Mouse (Mus musculus) heart, embryonic 15.5 days (tissue): ENCODE data around the gene Krtap3-3. TPM values are rescaled to one million over a fixed set of nuclear protein-coding genes. Genes with fewer than 3 reads are reported as not detected.

Experiments used
- ATAC-seq: fragments of 200-750 bp; cut with Nextera tagmentation; replicated peaks from 2 replicates; pipeline ENCODE4 v1.8.0; 2017; ENCODE audit warnings: low read depth, moderate TSS enrichment; ENCODE audit not compliant: insufficient number of reproducible peaks, insufficient read depth, low FRiP score
- H3K27ac ChIP-seq: fragments of 300-500 bp; sonication (generic); 2 replicates; pipeline ENCODE4 v1.5.1; 2015; ENCODE audit warnings: mild to moderate bottlenecking, inconsistent platforms
- H3K27me3 ChIP-seq: fragments of 300-500 bp; sonication (generic); 2 replicates; pipeline ENCODE4 v1.6.1; 2015; ENCODE audit warnings: inconsistent platforms
- H3K36me3 ChIP-seq: fragments of 300-500 bp; sonication (generic); 2 replicates; pipeline ENCODE4 v1.6.1; 2015; ENCODE audit warnings: mild to moderate bottlenecking, inconsistent platforms
- H3K4me1 ChIP-seq: fragments of 300-500 bp; sonication (generic); replicated peaks from 2 replicates; pipeline ENCODE4 v1.6.1; 2015; ENCODE audit warnings: inconsistent platforms
- H3K4me2 ChIP-seq: fragments of 300-500 bp; sonication (generic); 2 replicates; pipeline ENCODE4 v1.6.1; 2015; ENCODE audit warnings: inconsistent platforms, mild to moderate bottlenecking, moderate library complexity
- H3K4me3 ChIP-seq: fragments of 300-500 bp; sonication (generic); 2 replicates; pipeline ENCODE4 v1.5.1; 2015; ENCODE audit warnings: mild to moderate bottlenecking, inconsistent platforms
- H3K9ac ChIP-seq: fragments of 300-500 bp; sonication (generic); 2 replicates; pipeline ENCODE4 v1.6.1; 2015; ENCODE audit warnings: mild to moderate bottlenecking, inconsistent platforms
- H3K9me3 ChIP-seq: fragments of 300-500 bp; sonication (generic); replicated peaks from 2 replicates; pipeline ENCODE4 v1.6.1; 2016; ENCODE audit warnings: inconsistent platforms
- WGBS: fragments of 180-500 bp; shearing (Covaris S2); methylation state at CpG from one replicate; pipeline ENCODE4 v1.1.7; 2015; ENCODE audit warnings: mixed read lengths; 5-methylcytosine and 5-hydroxymethylcytosine counted together
- polyA plus RNA-seq: library from polyadenylated mRNA; unstranded; fragments of >200 nt; fragmentation: Nextera tagmentation; extraction: Ambion mirVana; gene quantifications from 2 replicates; pipeline ENCODE4 v1.2.1, GENCODE M21; 2015

Gene Krtap3-3
- polyA plus RNA-seq, 1 experiment from 2014 or later = not detected

DNA sequence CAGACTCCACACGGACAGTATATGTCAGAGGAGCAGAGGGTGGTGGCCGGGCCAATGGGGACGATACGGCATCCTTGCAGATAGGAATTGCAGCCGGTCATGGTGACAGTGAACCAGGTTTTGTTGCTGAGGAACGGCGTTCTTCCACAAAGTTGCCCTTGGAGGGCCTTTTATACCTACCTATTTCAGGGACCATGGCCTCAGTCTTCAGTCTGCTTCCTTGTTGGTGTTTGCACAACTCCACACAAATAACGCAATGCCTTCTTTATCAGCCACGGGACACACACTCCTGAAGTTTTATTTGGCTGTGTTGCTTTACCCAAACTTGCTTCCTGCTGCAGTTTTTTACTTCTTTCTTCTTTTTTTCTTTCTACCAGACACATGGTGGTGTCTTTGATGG, 8.7 kb upstream of the Krtap3-3 start, which contains the start of gene Gm11939:
TSS of gene Gm11939 (minus strand) at position 101 of the 400 bp plus-strand sequence.
- 79% methylated on average over 9 of the region's 9 CpGs for WGBS

DNA sequence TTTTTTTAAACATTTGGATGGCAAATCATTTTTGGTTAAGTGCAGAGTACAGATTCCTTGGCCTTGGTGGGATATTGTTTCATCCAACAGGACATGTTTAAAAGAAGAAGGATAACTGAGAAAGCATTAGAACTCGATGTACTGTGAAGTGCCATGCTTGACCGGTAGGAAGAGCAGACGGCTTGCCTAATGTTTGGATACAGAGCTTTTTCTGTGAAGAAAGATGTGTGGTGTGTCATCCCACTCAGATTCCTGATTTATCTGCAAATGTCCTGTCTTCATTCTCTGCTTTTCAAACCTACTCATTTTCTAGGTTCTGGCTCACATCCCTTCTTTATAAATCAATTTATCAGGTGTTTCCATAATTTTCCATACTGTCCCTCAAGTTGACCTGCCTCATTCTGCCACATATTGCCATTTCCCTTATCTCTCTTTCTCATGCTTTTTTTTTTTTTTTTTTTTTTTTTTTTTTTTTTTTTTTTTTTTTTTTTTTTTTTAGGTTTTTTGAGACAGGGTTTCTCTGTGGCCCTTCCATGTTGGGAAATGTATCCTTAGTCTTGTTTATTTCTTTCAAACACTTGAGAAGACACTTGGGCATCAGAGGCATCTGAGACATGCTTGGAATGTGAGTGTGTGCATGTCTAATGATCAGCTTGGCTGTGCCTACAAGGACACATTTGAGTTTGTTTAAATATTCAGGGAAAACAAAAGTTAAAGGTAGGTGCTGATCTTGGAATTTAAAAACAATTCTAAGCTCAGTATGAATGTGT, 7.5 kb upstream of the Krtap3-3 start:
- no peak for ATAC-seq
- Histone ChIP-seq H3K4me1 (no peaks in the 10 kb centered on the region), H3K4me3 (no peak overlapping the region), H3K4me2 (no peak overlapping the region), H3K9me3 (no peaks in the 10 kb centered on the region), H3K27ac (no peak overlapping the region), H3K27me3 (no peaks in the 10 kb centered on the region), H3K9ac (no peak overlapping the region), H3K36me3 (no peaks in the 10 kb centered on the region)
- 73% methylated on average over 3 of the region's 3 CpGs for WGBS

More for the DNA sequence above, 8.7 kb upstream of the Krtap3-3 start, which contains the start of gene Gm11939:
- Histone ChIP-seq H3K9me3 (no peaks in the 10 kb centered on the region), H3K4me2 (no peak within 1 kb of the TSS), H3K4me3 (no peak within 1 kb of the TSS), H3K4me1 (no peaks in the 10 kb centered on the region), H3K9ac (no peak within 1 kb of the TSS), H3K36me3 (no peaks in the 10 kb centered on the region), H3K27me3 (no peaks in the 10 kb centered on the region), H3K27ac (no peak within 1 kb of the TSS)
- ATAC-seq = no peak

DNA sequence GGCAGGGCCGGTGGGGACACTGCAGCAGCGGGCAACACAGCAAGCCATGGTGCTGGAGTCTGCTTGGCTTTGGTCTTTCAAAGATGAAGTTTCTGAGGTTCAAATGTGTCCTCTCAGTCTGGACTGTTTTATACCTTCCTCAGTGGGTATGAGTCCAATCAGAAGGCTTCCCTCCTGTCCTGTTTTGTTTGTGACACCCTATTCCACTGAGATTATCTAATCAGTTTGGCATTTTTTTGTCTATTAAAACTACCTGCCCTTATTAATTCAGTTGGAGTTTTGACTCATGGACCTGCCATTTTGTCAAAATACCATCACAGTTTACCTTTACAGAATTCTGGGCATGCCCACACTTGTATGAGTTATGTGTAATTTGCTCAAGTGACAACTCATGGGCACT, 6.1 kb upstream of the Krtap3-3 start, which contains the start of gene Krtap3-2:
TSS of gene Krtap3-2 (minus strand) at position 101 of the 400 bp plus-strand sequence.
- H3K9ac ChIP-seq = no peak within 1 kb of the TSS
- no peak within 1 kb of the TSS for H3K4me3 ChIP-seq
- no peaks in the 10 kb centered on the region for H3K4me1 ChIP-seq
- no peak within 1 kb of the TSS for H3K27ac ChIP-seq
- no peaks in the 10 kb centered on the region for H3K36me3 ChIP-seq
- no peaks in the 10 kb centered on the region for H3K9me3 ChIP-seq
- no peak within 1 kb of the TSS for H3K4me2 ChIP-seq
- WGBS = 47% methylated on average over 2 of the region's 2 CpGs
- no peak for ATAC-seq
- H3K27me3 ChIP-seq = no peaks in the 10 kb centered on the region

DNA sequence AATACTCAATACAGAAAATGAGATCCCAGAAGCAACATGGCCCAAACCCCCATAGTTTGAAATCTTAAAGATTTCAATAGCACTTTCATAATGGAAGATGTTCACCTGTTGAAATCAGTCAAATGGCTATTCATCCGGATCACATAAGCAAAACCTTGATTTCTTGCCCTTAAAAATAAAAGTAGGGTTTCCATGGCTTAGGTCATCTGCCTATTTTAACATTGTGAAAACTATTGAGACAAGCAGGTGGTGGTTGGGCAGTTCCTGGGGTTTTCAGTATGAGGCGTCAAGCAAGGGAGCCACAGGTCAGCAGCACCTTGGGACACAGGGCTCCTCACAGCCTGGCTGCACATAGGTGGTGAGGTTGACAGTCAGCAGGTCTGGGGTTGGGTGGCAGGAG, 5.5 kb upstream of the Krtap3-3 start:
- 74% methylated on average over 2 of the region's 2 CpGs for WGBS
- Histone ChIP-seq H3K27me3 (no peaks in the 10 kb centered on the region), H3K9me3 (no peaks in the 10 kb centered on the region), H3K9ac (no peak overlapping the region), H3K36me3 (no peaks in the 10 kb centered on the region), H3K4me3 (no peak overlapping the region), H3K4me1 (no peaks in the 10 kb centered on the region), H3K4me2 (no peak overlapping the region), H3K27ac (no peak overlapping the region)
- ATAC-seq = no peak

DNA sequence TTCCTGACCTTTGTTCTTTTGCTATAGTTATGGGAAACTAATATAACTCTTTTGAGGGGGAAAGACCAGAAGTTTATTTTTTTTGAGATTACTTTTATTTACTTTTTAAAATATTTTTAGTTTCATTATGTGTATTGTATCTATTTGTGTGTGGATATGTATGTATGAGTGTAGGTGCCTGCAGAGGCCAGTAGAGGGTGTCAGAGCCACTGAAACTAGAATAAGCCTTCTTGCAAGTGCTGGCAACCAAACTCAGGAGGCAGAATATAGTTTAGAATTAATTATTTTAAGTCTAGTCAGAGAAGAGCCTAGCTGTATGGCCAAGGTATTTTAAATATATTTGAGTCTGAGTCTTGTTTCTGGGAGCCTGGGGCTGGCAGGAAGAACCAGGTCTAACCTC, 2.8 kb downstream of the Krtap3-3 start:
- Histone ChIP-seq H3K36me3 (no peaks in the 10 kb centered on the region), H3K4me3 (no peak overlapping the region), H3K27ac (no peak overlapping the region), H3K4me1 (no peaks in the 10 kb centered on the region), H3K27me3 (no peaks in the 10 kb centered on the region), H3K4me2 (no peak overlapping the region), H3K9me3 (no peaks in the 10 kb centered on the region), H3K9ac (no peak overlapping the region)
- no peak for ATAC-seq

DNA sequence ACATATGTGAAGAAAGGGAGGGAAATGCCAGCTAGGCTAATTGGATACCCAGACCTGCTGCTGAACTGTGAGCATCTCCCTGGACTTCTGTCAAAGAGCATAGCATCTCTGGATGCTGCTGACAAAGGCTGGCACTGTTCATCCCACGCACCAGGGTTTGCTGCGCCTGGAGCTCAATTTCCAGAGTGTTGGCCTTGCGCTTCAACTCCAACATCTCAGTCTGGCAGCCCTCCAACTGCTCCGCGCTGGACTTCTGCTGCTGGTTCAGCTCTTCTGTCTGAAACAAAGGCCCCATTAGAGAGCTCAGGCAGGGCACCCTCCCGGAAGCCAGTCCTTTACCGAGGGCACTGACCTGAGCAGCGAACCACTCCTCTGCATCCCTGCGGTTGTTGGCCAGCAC, 10.9 kb downstream of the Krtap3-3 start:
- WGBS = 43% methylated on average over 9 of the region's 9 CpGs
- no peak overlapping the region for H3K9ac ChIP-seq
- H3K4me2 ChIP-seq = no peak overlapping the region
- ATAC-seq = no peak
- H3K27ac ChIP-seq = no peak overlapping the region
- H3K9me3 ChIP-seq = no peaks in the 10 kb centered on the region
- H3K36me3 ChIP-seq = no peaks in the 10 kb centered on the region
- H3K4me3 ChIP-seq = no peak overlapping the region
- H3K27me3 ChIP-seq = no peaks in the 10 kb centered on the region
- H3K4me1 ChIP-seq = no peaks in the 10 kb centered on the region

DNA sequence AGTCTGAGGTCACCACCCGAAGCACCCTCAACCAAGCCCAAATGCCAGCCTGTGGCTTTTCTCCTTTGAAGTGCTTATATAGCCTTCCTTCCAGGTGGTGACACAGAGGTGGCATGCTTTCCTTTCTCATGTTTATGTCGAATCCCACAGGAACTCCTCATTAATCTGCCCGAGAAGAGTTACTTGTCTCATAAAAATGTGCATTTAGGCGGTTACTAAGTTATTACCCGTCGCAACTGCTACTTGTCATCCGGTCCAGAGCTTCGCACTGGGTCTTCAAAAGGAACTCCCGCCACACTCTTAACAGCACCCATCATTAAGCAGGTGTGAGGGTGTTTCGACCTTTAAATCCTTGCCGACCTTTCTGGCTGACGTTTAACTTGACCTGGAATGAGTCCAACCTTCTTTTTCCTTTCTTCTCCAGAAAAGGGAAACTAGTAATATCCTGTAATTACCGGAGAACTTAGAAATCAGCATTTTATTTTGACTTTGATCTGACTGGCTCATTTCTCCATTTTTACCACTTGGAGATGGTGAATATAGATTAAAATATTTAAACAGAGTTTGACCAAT, 29.3 kb downstream of the Krtap3-3 start, which contains the start of gene Krt39:
TSS of gene Krt39 (minus strand) at position 51 of the 573 bp plus-strand sequence.
- no peaks in the 10 kb centered on the region for H3K27me3 ChIP-seq
- H3K4me2 ChIP-seq = no peak within 1 kb of the TSS
- H3K27ac ChIP-seq = no peak within 1 kb of the TSS
- H3K9me3 ChIP-seq = no peaks in the 10 kb centered on the region
- ATAC-seq = no peak
- H3K9ac ChIP-seq = no peak within 1 kb of the TSS
- no peaks in the 10 kb centered on the region for H3K36me3 ChIP-seq
- WGBS = 74% methylated on average over 13 of the region's 13 CpGs
- no peaks in the 10 kb centered on the region for H3K4me1 ChIP-seq
- H3K4me3 ChIP-seq = no peak within 1 kb of the TSS

DNA sequence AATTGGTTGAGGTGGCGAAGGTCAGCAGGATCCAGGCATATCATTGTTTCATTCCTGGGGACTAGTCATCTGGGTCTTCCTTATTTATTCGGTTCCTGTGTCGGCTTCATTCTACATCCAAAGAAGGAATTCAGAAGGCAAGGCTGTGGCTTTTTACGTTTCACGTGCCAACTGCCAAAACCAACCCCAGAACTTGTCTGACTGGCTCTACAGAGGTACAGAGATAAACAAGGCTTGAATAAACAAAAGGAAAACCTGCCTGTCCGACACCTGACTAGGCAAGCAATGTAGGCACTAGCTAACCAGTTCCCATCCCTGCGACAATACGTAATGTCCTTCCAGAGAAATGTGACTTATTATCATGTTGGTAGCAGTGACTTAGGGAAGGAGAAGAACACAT, 36.6 kb downstream of the Krtap3-3 start:
- 75% methylated on average over 8 of the region's 8 CpGs for WGBS
- no peak overlapping the region for H3K27ac ChIP-seq
- no peak overlapping the region for H3K4me2 ChIP-seq

More for the DNA sequence above, 36.6 kb downstream of the Krtap3-3 start:
- no peak overlapping the region for H3K4me3 ChIP-seq
- H3K36me3 ChIP-seq = no peaks in the 10 kb centered on the region
- no peaks in the 10 kb centered on the region for H3K4me1 ChIP-seq
- H3K9me3 ChIP-seq = no peaks in the 10 kb centered on the region
- no peaks in the 10 kb centered on the region for H3K27me3 ChIP-seq
- H3K9ac ChIP-seq = no peak overlapping the region
- ATAC-seq = no peak

Other genes with a start within 250 kb of the Krtap3-3 start
- not detected in 2 replicates for gene Krt25, start 227.9 kb downstream of the Krtap3-3 start, polyA plus RNA-seq
- gene Krt26, start 212.9 kb downstream of the Krtap3-3 start, polyA plus RNA-seq = not detected in 2 replicates
- gene Krt27, start 199.8 kb downstream of the Krtap3-3 start, polyA plus RNA-seq = not detected in 2 replicates
- gene Krt28, start 176.0 kb downstream of the Krtap3-3 start, polyA plus RNA-seq = not detected in 2 replicates
- 11.8 and 18.2 TPM in 2 replicates for gene Krt10, start 161.5 kb downstream of the Krtap3-3 start, polyA plus RNA-seq
- not detected in 2 replicates for gene Krt12, start 128.6 kb downstream of the Krtap3-3 start, polyA plus RNA-seq
- 0.43 and 0.68 TPM in 2 replicates for gene Krt20, start 112.7 kb downstream of the Krtap3-3 start, polyA plus RNA-seq
- gene Krt23, start 57.7 kb downstream of the Krtap3-3 start, polyA plus RNA-seq = 0.32 and 0.35 TPM in 2 replicates
- not detected in 2 replicates for gene Krt39, start 29.5 kb downstream of the Krtap3-3 start, polyA plus RNA-seq
- gene Krt40, start 7.7 kb downstream of the Krtap3-3 start, polyA plus RNA-seq = not detected in 2 replicates
- gene Krtap3-2, start 6.0 kb upstream of the Krtap3-3 start, polyA plus RNA-seq = not detected in 2 replicates
- not detected in 2 replicates for gene Gm11939, start 8.6 kb upstream of the Krtap3-3 start, polyA plus RNA-seq
- gene Krtap3-1, start 15.8 kb upstream of the Krtap3-3 start, polyA plus RNA-seq = not detected in 2 replicates
- gene Krtap1-5, start 30.2 kb upstream of the Krtap3-3 start, polyA plus RNA-seq = not detected in 2 replicates
- gene Krtap1-4, start 32.8 kb upstream of the Krtap3-3 start, polyA plus RNA-seq = not detected in 2 replicates
- gene Krtap1-3, start 40.5 kb upstream of the Krtap3-3 start, polyA plus RNA-seq = not detected in 2 replicates
- not detected in 2 replicates for gene Krtap9-3, start 47.2 kb upstream of the Krtap3-3 start, polyA plus RNA-seq
- gene Gm11938, start 52.4 kb upstream of the Krtap3-3 start, polyA plus RNA-seq = not detected in 2 replicates
- not detected in 2 replicates for gene Gm11937, start 59.3 kb upstream of the Krtap3-3 start, polyA plus RNA-seq
- not detected in 2 replicates for gene Krtap2-4, start 64.0 kb upstream of the Krtap3-3 start, polyA plus RNA-seq
- gene Gm11562, start 69.6 kb upstream of the Krtap3-3 start, polyA plus RNA-seq = not detected in 2 replicates
- not detected in 2 replicates for gene Krtap4-1, start 77.4 kb upstream of the Krtap3-3 start, polyA plus RNA-seq
- gene Krtap4-2, start 84.2 kb upstream of the Krtap3-3 start, polyA plus RNA-seq = not detected in 2 replicates
- gene Krtap4-7, start 93.2 kb upstream of the Krtap3-3 start, polyA plus RNA-seq = not detected in 2 replicates
- not detected in 2 replicates for gene Gm11555, start 99.4 kb upstream of the Krtap3-3 start, polyA plus RNA-seq
- not detected in 2 replicates for gene Gm11563, start 108.1 kb upstream of the Krtap3-3 start, polyA plus RNA-seq
- not detected in 2 replicates for gene Krtap4-6, start 115.1 kb upstream of the Krtap3-3 start, polyA plus RNA-seq
- gene Gm14190, start 139.9 kb upstream of the Krtap3-3 start, polyA plus RNA-seq = not detected in 2 replicates
- gene Gm14180, start 183.4 kb upstream of the Krtap3-3 start, polyA plus RNA-seq = not detected in 2 replicates
- gene Gm11595, start 222.0 kb upstream of the Krtap3-3 start, polyA plus RNA-seq = not detected in 2 replicates
- gene Krtap4-8, start 229.8 kb upstream of the Krtap3-3 start, polyA plus RNA-seq = not detected in 2 replicates
- not detected in 2 replicates for gene Krtap4-9, start 234.3 kb upstream of the Krtap3-3 start, polyA plus RNA-seq
- not detected in 2 replicates for gene Gm11596, start 242.6 kb upstream of the Krtap3-3 start, polyA plus RNA-seq
- gene Gm11569, start 248.1 kb upstream of the Krtap3-3 start, polyA plus RNA-seq = not detected in 2 replicates